ENCODE assay signal across 9 mouse cellular contexts in the genomic region with DNA sequence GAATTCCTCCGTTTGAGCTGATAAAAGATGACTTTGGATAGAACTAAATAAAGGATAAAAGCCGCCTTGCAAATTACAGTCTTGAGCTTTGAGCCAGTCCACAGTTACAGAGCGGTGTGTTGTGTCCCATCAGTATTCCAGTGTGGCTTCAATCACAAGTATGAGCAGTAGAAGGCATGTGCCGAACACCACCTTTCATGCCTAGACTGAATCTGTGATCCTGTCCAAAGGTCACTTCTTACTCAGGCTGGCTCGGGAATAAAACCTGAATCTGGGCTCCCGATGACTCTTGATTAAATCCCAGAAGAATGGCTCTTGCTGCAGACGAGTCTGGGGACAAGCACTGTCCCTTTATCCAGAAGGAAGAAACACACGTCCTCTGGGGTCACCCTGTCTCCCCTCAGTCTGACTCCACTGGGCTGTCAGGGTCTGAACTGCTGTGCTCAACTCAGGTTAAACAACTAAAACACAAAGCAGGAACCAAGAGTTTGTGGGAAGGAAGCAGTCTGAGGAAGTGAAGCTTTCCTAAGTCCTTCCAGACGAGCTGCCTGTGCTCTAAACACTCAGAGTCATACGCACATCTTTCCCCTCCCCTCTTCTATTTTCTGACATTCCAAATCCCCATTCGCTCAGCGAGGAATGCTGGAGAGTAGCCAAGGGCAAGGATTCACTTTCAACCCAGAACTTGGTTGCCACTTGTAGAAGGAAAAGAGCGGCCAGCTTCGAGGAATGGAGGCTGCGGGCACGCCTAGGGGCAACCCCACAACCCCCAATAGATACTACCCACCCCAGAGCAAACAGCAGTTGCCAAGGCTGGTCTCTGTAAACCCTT.
A peak's percentile ranks its signal among the peaks of the same experiment; 100 is the strongest.
DNase-seq lines count a peak whose midpoint lies in the region; ATAC-seq and TF ChIP-seq lines count a peak whose summit lies in the region.
"Had no signal": no experiment of that assay in that cellular context is flagged by ENCODE, and none has a peak within 500 bp of the region (broad histone marks: within the 10 kb centered on the region; RNA-seq: fewer than 3 reads in every experiment).

No protein-coding gene starts in this region.

- H3K4me1 ChIP-seq in liver, adult 2 months (ENCODE audit: control insufficient read depth, insufficient read depth, low read length), result peaks cover 5% of the 10 kb centered on the region
- peaks cover 48% of the 10 kb centered on the region for H3K4me1 ChIP-seq in embryonic facial prominence, embryonic 14.5 days (ENCODE audit: control insufficient read depth, insufficient read depth, low read length)
- peaks cover 44% of the 10 kb centered on the region for H3K4me1 ChIP-seq in limb, embryonic 13.5 days

- 53% methylated on average over 16 of the region's 16 CpGs for WGBS in liver, adult 2 months
- 28% methylated on average over 16 of the region's 16 CpGs for WGBS in embryonic facial prominence, embryonic 14.5 days
- 48% methylated on average over 16 of the region's 16 CpGs for WGBS in limb, embryonic 13.5 days

- peaks cover 3% of the 10 kb centered on the region; the same call in 1 of the 2 replicates for H3K27me3 ChIP-seq in liver, adult 2 months (ENCODE audit: control insufficient read depth, insufficient read depth, low read length)
- H3K27me3 ChIP-seq in embryonic facial prominence, embryonic 14.5 days (replicated peaks; ENCODE audit: control insufficient read depth, insufficient read depth, low read length), result no peaks in the 10 kb centered on the region
- no peaks in the 10 kb centered on the region for H3K27me3 ChIP-seq in limb, embryonic 13.5 days

- H3K9ac ChIP-seq in liver, adult 2 months (ENCODE audit: low read depth, low read length), result peak overlapping the region; percentile 15
- peak overlapping the region; percentile 54 for H3K9ac ChIP-seq in embryonic facial prominence, embryonic 14.5 days (ENCODE audit: low read depth, low read length)
- H3K9ac ChIP-seq in limb, embryonic 13.5 days, result 0 out of 2 replicates have a peak overlapping the region, but pooled peaks have one; percentile 25
- H3K9ac ChIP-seq: liver, embryonic 14.5 days had no signal

- ATAC-seq in embryonic facial prominence, embryonic 14.5 days (ENCODE audit: low read depth), result peak; percentile 80
- peak; percentile 64; the same call in 1 of the 2 replicates for ATAC-seq in limb, embryonic 13.5 days (ENCODE audit: low FRiP score, low read depth)

- H3K4me2 ChIP-seq in embryonic facial prominence, embryonic 14.5 days (ENCODE audit: low read depth, low read length), result peak overlapping the region; percentile 51
- H3K4me2 ChIP-seq in limb, embryonic 13.5 days (replicated peaks), result peak overlapping the region; percentile 39

- peak overlapping the region; percentile 44 for H3K4me3 ChIP-seq in liver, adult 2 months (ENCODE audit: insufficient read depth, low read depth, low read length)
- H3K4me3 ChIP-seq in embryonic facial prominence, embryonic 14.5 days (ENCODE audit: low read depth, low read length), result peak overlapping the region; percentile 23
- H3K4me3 ChIP-seq in limb, embryonic 13.5 days, result 0 out of 2 replicates have a peak overlapping the region, but pooled peaks have one; percentile 7

- no peaks in the 10 kb centered on the region for H3K36me3 ChIP-seq in liver, adult 2 months (ENCODE audit: control insufficient read depth, insufficient read depth, low read length)
- H3K36me3 ChIP-seq in embryonic facial prominence, embryonic 14.5 days (ENCODE audit: control insufficient read depth, insufficient read depth, low read length), result peaks cover 6% of the 10 kb centered on the region; the same call in 1 of the 2 replicates
- H3K36me3 ChIP-seq in limb, embryonic 13.5 days, result peaks cover 6% of the 10 kb centered on the region; the same call in 1 of the 2 replicates

- intact Hi-C loops in heart, postnatal 10 days (cut with DNase I), result no loop called here

- TF ChIP-seq POLR2A in liver, adult 2 months (IDR thresholded peaks at IDR 0.05; ENCODE audit: extremely low read depth, insufficient read depth, low read length), result no peak

- DNase-seq in liver, adult 2 months (ENCODE audit: extremely low read depth, low read depth, low spot score), result peak; percentile 58
- no peak for DNase-seq in liver
- peak; percentile 92 for DNase-seq in embryonic facial prominence, embryonic 14.5 days (ENCODE audit: low spot score)
- peak; percentile 83 to 88 for DNase-seq in heart, postnatal 10 days
- DNase-seq in skeletal muscle tissue, adult 2 months (ENCODE audit: low read depth, low spot score), result peak; percentile 89
- no peak for DNase-seq in cerebellum, adult 8-10 months
- DNase-seq in left cerebral cortex, adult 8-10 months (ENCODE audit: low spot score in 2 of 2), result no peak

- no peak for TF ChIP-seq CTCF in liver, adult 2 months (IDR thresholded peaks at IDR 0.05; ENCODE audit: low read depth, low read length)

- peaks cover 6% of the 10 kb centered on the region; the same call in 1 of the 2 replicates for H3K79me2 ChIP-seq in liver, adult 2 months (ENCODE audit: control insufficient read depth, insufficient read depth, low read length)

- H3K9me3 ChIP-seq in embryonic facial prominence, embryonic 14.5 days (ENCODE audit: control insufficient read depth, low read length), result no peaks in the 10 kb centered on the region
- H3K9me3 ChIP-seq in limb, embryonic 13.5 days, result no peaks in the 10 kb centered on the region

- H3K27ac ChIP-seq in liver, adult 2 months (replicated peaks; ENCODE audit: insufficient read depth, low read depth, low read length), result peak overlapping the region; percentile 15
- H3K27ac ChIP-seq in embryonic facial prominence, embryonic 14.5 days (replicated peaks; ENCODE audit: low read depth, low read length), result peak overlapping the region; percentile 89
- H3K27ac ChIP-seq in limb, embryonic 13.5 days, result peak overlapping the region; percentile 74
- H3K27ac ChIP-seq: liver, embryonic 14.5 days had no signal

Comparison
In these comparisons a context has a peak if more than half of its experiments do, and no peak if none do; other contexts are left out.
1. DNase-seq: peak in liver, adult 2 months (single experiment), embryonic facial prominence, embryonic 14.5 days (single experiment), heart, postnatal 10 days (2 of 2) and skeletal muscle tissue, adult 2 months (single experiment); none in liver (single experiment), cerebellum, adult 8-10 months (single experiment) and left cerebral cortex, adult 8-10 months (0 of 2).
2. H3K27ac ChIP-seq: peak in every context shown above with its lines; median percentile 89 in embryonic facial prominence, embryonic 14.5 days; 74 in limb, embryonic 13.5 days; 15 in liver, adult 2 months.
3. Peak in every context shown above with its lines, with median percentiles within 50 percentile points of each other: H3K4me3 ChIP-seq and H3K9ac ChIP-seq.